ENCODE assay signal across 30 mouse cellular contexts in genomic region chr13:8608040-8608439, GRCm38 (mm10).
DNase-seq lines count a peak whose midpoint lies in the region; ATAC-seq and TF ChIP-seq lines count a peak whose summit lies in the region.
"Had no signal": no experiment of that assay in that cellular context is flagged by ENCODE, and none has a peak within 500 bp of the region (broad histone marks: within the 10 kb centered on the region; RNA-seq: fewer than 3 reads in every experiment).

No protein-coding gene starts in this region.

- 65% methylated on average over 12 of the region's 12 CpGs for WGBS in embryonic facial prominence, embryonic 14.5 days
- WGBS in embryonic facial prominence, embryonic 10.5 days = 89% methylated on average over 12 of the region's 12 CpGs
- WGBS in heart, embryonic 12.5 days = 74% methylated on average over 12 of the region's 12 CpGs
- 82% methylated on average over 12 of the region's 12 CpGs for WGBS in midbrain, embryonic 13.5 days

- H3K9me3 ChIP-seq in embryonic facial prominence, embryonic 14.5 days (ENCODE audit: control insufficient read depth, low read length) = no peaks in the 10 kb centered on the region
- H3K9me3 ChIP-seq in embryonic facial prominence, embryonic 10.5 days = no peaks in the 10 kb centered on the region
- no peaks in the 10 kb centered on the region for H3K9me3 ChIP-seq in heart, embryonic 12.5 days (replicated peaks)
- H3K9me3 ChIP-seq in midbrain, embryonic 13.5 days = no peaks in the 10 kb centered on the region
- H3K9me3 ChIP-seq: embryonic facial prominence, embryonic 12.5 days; forebrain, embryonic 13.5 days; G1E; heart, embryonic 13.5 days; hindbrain, embryonic 13.5 days; intestine, embryonic 15.5 days had no signal

- no peak for TF ChIP-seq POLR2A in brain, embryonic 14.5 days (IDR thresholded peaks at IDR 0.05; ENCODE audit: borderline replicate concordance, extremely low read depth, insufficient read depth, insufficient read length, poor library complexity, severe bottlenecking)

- DNase-seq in embryonic facial prominence, embryonic 14.5 days (ENCODE audit: low spot score) = peak; percentile 37
- no peak for DNase-seq in embryonic facial prominence, embryonic 10.5 days (ENCODE audit: low spot score)
- DNase-seq in heart, adult 11 months = peak; percentile 73
- peak; percentile 16 for DNase-seq in brain, embryonic 14.5 days (ENCODE audit: low read depth)
- DNase-seq in layer of hippocampus, adult 2 months (ENCODE audit: low spot score in 2 of 2) = no peak
- DNase-seq: adrenal gland, adult 2 months; adrenal gland, postnatal 14 days; B cell, adult 2 months; cerebellum, adult 11-12 months; cerebellum, adult 8-10 months; cerebellum, postnatal 10 days; cerebellum, postnatal 36 days; gastrocnemius, adult 2 months; gastrocnemius, postnatal 14 days; heart, adult 18-20 months; heart, postnatal 14 days; heart, postnatal 4 days; kidney, adult 11 months; kidney, adult 8-10 months had no signal

- no peak overlapping the region for H3K27ac ChIP-seq in embryonic facial prominence, embryonic 14.5 days (replicated peaks; ENCODE audit: low read depth, low read length)
- H3K27ac ChIP-seq in embryonic facial prominence, embryonic 10.5 days (replicated peaks) = no peak overlapping the region
- H3K27ac ChIP-seq in heart, embryonic 12.5 days (ENCODE audit: poor library complexity, severe bottlenecking) = no peak overlapping the region
- no peak overlapping the region; the same call in 1 of the 2 replicates for H3K27ac ChIP-seq in layer of hippocampus, adult 2 months
- no peak overlapping the region for H3K27ac ChIP-seq in midbrain, embryonic 13.5 days
- H3K27ac ChIP-seq: embryonic facial prominence, embryonic 12.5 days; forebrain, embryonic 13.5 days; gastrocnemius, adult 2 months; heart, embryonic 13.5 days; hindbrain, embryonic 13.5 days; intestine, embryonic 15.5 days had no signal

- no peak overlapping the region for H3K4me2 ChIP-seq in embryonic facial prominence, embryonic 14.5 days (ENCODE audit: low read depth, low read length)
- H3K4me2 ChIP-seq in heart, embryonic 12.5 days = no peak overlapping the region
- no peak overlapping the region for H3K4me2 ChIP-seq in midbrain, embryonic 13.5 days (replicated peaks)
- H3K4me2 ChIP-seq: embryonic facial prominence, embryonic 12.5 days; forebrain, embryonic 13.5 days; heart, embryonic 13.5 days; hindbrain, embryonic 13.5 days; intestine, embryonic 15.5 days had no signal

- no peaks in the 10 kb centered on the region for H3K36me3 ChIP-seq in embryonic facial prominence, embryonic 14.5 days (ENCODE audit: control insufficient read depth, insufficient read depth, low read length)
- no peaks in the 10 kb centered on the region for H3K36me3 ChIP-seq in embryonic facial prominence, embryonic 10.5 days (replicated peaks)
- no peaks in the 10 kb centered on the region for H3K36me3 ChIP-seq in heart, embryonic 12.5 days
- H3K36me3 ChIP-seq in midbrain, embryonic 13.5 days = no peaks in the 10 kb centered on the region
- H3K36me3 ChIP-seq: embryonic facial prominence, embryonic 12.5 days; G1E; heart, embryonic 13.5 days; hindbrain, embryonic 13.5 days; intestine, embryonic 15.5 days had no signal

- H3K27me3 ChIP-seq in embryonic facial prominence, embryonic 14.5 days (replicated peaks; ENCODE audit: control insufficient read depth, insufficient read depth, low read length) = no peaks in the 10 kb centered on the region
- no peaks in the 10 kb centered on the region for H3K27me3 ChIP-seq in embryonic facial prominence, embryonic 10.5 days (replicated peaks; ENCODE audit: low read depth, poor library complexity, severe bottlenecking)
- no peaks in the 10 kb centered on the region for H3K27me3 ChIP-seq in heart, embryonic 12.5 days (replicated peaks)
- H3K27me3 ChIP-seq in midbrain, embryonic 13.5 days = no peaks in the 10 kb centered on the region
- H3K27me3 ChIP-seq: CH12.LX; embryonic facial prominence, embryonic 12.5 days; forebrain, embryonic 13.5 days; heart, embryonic 13.5 days; hindbrain, embryonic 13.5 days; intestine, embryonic 15.5 days had no signal

- H3K9ac ChIP-seq in embryonic facial prominence, embryonic 14.5 days (ENCODE audit: low read depth, low read length) = no peak overlapping the region
- no peak overlapping the region for H3K9ac ChIP-seq in heart, embryonic 12.5 days
- H3K9ac ChIP-seq in midbrain, embryonic 13.5 days (replicated peaks) = no peak overlapping the region
- H3K9ac ChIP-seq: embryonic facial prominence, embryonic 12.5 days; forebrain, embryonic 13.5 days; heart, embryonic 13.5 days; hindbrain, embryonic 13.5 days; intestine, embryonic 15.5 days had no signal

- ATAC-seq in embryonic facial prominence, embryonic 14.5 days (ENCODE audit: low read depth) = no peak
- no peak for ATAC-seq in heart, embryonic 12.5 days (ENCODE audit: insufficient number of reproducible peaks, low FRiP score)
- ATAC-seq in midbrain, embryonic 13.5 days = no peak
- ATAC-seq: forebrain, embryonic 13.5 days; hindbrain, embryonic 16.5 days; intestine, embryonic 15.5 days had no signal

- no peak for TF ChIP-seq CTCF in brain, embryonic 14.5 days (IDR thresholded peaks at IDR 0.05; ENCODE audit: borderline replicate concordance, extremely low read depth, insufficient read depth, insufficient read length)
- no peak for TF ChIP-seq CTCF in layer of hippocampus, adult 2 months (conservative IDR thresholded peaks at IDR 0.05)

- H3K4me3 ChIP-seq in embryonic facial prominence, embryonic 14.5 days (ENCODE audit: low read depth, low read length) = no peak overlapping the region
- H3K4me3 ChIP-seq in embryonic facial prominence, embryonic 10.5 days = no peak overlapping the region
- no peak overlapping the region for H3K4me3 ChIP-seq in heart, embryonic 12.5 days
- H3K4me3 ChIP-seq in layer of hippocampus, adult 2 months = no peak overlapping the region
- no peak overlapping the region for H3K4me3 ChIP-seq in midbrain, embryonic 13.5 days (replicated peaks)
- H3K4me3 ChIP-seq: embryonic facial prominence, embryonic 12.5 days; erythroblast, embryonic 14.5 days; forebrain, embryonic 13.5 days; gastrocnemius, adult 2 months; heart, embryonic 13.5 days; hindbrain, embryonic 13.5 days; intestine, embryonic 15.5 days had no signal

- no peaks in the 10 kb centered on the region for H3K4me1 ChIP-seq in embryonic facial prominence, embryonic 14.5 days (ENCODE audit: control insufficient read depth, insufficient read depth, low read length)
- H3K4me1 ChIP-seq in embryonic facial prominence, embryonic 10.5 days = no peaks in the 10 kb centered on the region
- no peaks in the 10 kb centered on the region for H3K4me1 ChIP-seq in heart, embryonic 12.5 days (replicated peaks)
- peaks cover 9% of the 10 kb centered on the region; the same call in 1 of the 2 replicates for H3K4me1 ChIP-seq in midbrain, embryonic 13.5 days (replicated peaks)
- H3K4me1 ChIP-seq: embryonic facial prominence, embryonic 12.5 days; forebrain, embryonic 13.5 days; heart, embryonic 13.5 days; intestine, embryonic 15.5 days had no signal

Comparison
In these comparisons a context has a peak if more than half of its experiments do, and no peak if none do; other contexts are left out.
1. DNase-seq: peak in embryonic facial prominence, embryonic 14.5 days (single experiment), heart, adult 11 months (single experiment) and brain, embryonic 14.5 days (single experiment); none in embryonic facial prominence, embryonic 10.5 days (single experiment) and layer of hippocampus, adult 2 months (0 of 2).